Mouse (Mus musculus) urinary bladder, postnatal 25 days (tissue): ENCODE results near the gene Utf1.

Experiments used
- DNase-seq: peaks from one replicate; pipeline ENCODE4 v3.0.0; 2022; ENCODE audit warnings: low spot score

Gene Utf1

GRCm38 (mm10) chr7:139943674-139944281 lies at the start of gene Utf1:
Gene Utf1 (plus strand): TSS chr7:139943789.
- peak; percentile 21 for DNase-seq

GRCm38 (mm10) chr7:139894655-139895557 lies 48.7 kb upstream of the Utf1 start, which contains the start of gene Kndc1:
Gene Kndc1 (plus strand): TSS chr7:139894696.
- DNase-seq: no peak

GRCm38 (mm10) chr7:139896271-139896670 lies 47.3 kb upstream of the Utf1 start:
- DNase-seq: no peak

- DNase-seq: no peak
Observed at GRCm38 (mm10) chr7:139896796-139897195, 46.8 kb upstream of the Utf1 start.

- DNase-seq: no peak
Observed at GRCm38 (mm10) chr7:139898606-139899005, 45.0 kb upstream of the Utf1 start.

- no peak for DNase-seq
Observed at GRCm38 (mm10) chr7:139899505-139899904, 44.1 kb upstream of the Utf1 start.

GRCm38 (mm10) chr7:139900456-139900855 lies 43.1 kb upstream of the Utf1 start:
- DNase-seq: no peak

- DNase-seq: no peak
Observed at GRCm38 (mm10) chr7:139900896-139901295, 42.7 kb upstream of the Utf1 start.

GRCm38 (mm10) chr7:139901981-139902380 lies 41.6 kb upstream of the Utf1 start:
- no peak for DNase-seq

- no peak for DNase-seq
Observed at GRCm38 (mm10) chr7:139905261-139905660, 38.3 kb upstream of the Utf1 start.

- peak; percentile 19 for DNase-seq
Observed at GRCm38 (mm10) chr7:139905661-139906060, 37.9 kb upstream of the Utf1 start.

GRCm38 (mm10) chr7:139908176-139908575 lies 35.4 kb upstream of the Utf1 start:
- DNase-seq: no peak

GRCm38 (mm10) chr7:139909469-139909868 lies 34.1 kb upstream of the Utf1 start:
- no peak for DNase-seq

GRCm38 (mm10) chr7:139910204-139910835 lies 33.3 kb upstream of the Utf1 start:
- no peak for DNase-seq

- DNase-seq: no peak
Observed at GRCm38 (mm10) chr7:139914141-139915047, 29.2 kb upstream of the Utf1 start.

- no peak for DNase-seq
Observed at GRCm38 (mm10) chr7:139915646-139916257, 27.8 kb upstream of the Utf1 start.

- DNase-seq: no peak
Observed at GRCm38 (mm10) chr7:139916345-139916744, 27.2 kb upstream of the Utf1 start.

- no peak for DNase-seq
Observed at GRCm38 (mm10) chr7:139918262-139918661, 25.3 kb upstream of the Utf1 start.

- DNase-seq: peak; percentile 15
Observed at GRCm38 (mm10) chr7:139930732-139931131, 12.9 kb upstream of the Utf1 start.

- no peak for DNase-seq
Observed at GRCm38 (mm10) chr7:139936705-139937104, 6.9 kb upstream of the Utf1 start.

GRCm38 (mm10) chr7:139937138-139937537 lies 6.5 kb upstream of the Utf1 start:
- no peak for DNase-seq
